Mouse (Mus musculus) forebrain, embryonic 12.5 days (tissue): ENCODE measurements around the gene Lrrc75a. TPM values are rescaled to one million over a fixed set of nuclear protein-coding genes. Genes with fewer than 3 reads are reported as not detected.

Experiments
- ATAC-seq: fragments of 200-750 bp; cut with Nextera tagmentation; 2 replicates; pipeline ENCODE4 v1.8.0; 2017; ENCODE audit warnings: moderate TSS enrichment; ENCODE audit not compliant: low FRiP score
- H3K27ac ChIP-seq: fragments of 300-500 bp; sonication (generic); 2 replicates; pipeline ENCODE4 v1.5.1; 2016; ENCODE audit warnings: mild to moderate bottlenecking
- H3K27me3 ChIP-seq: fragments of 300-500 bp; sonication (generic); 2 replicates; pipeline ENCODE4 v1.6.1; 2016; ENCODE audit warnings: mild to moderate bottlenecking
- H3K36me3 ChIP-seq: fragments of 300-500 bp; sonication (generic); replicated peaks from 2 replicates; pipeline ENCODE4 v1.6.1; 2016; ENCODE audit warnings: mild to moderate bottlenecking
- H3K4me1 ChIP-seq: fragments of 300-500 bp; sonication (generic); 2 replicates; pipeline ENCODE4 v1.6.1; 2016
- H3K4me2 ChIP-seq: fragments of 300-500 bp; sonication (generic); 2 replicates; pipeline ENCODE4 v1.6.1; 2016; ENCODE audit warnings: mild to moderate bottlenecking, moderate library complexity
- H3K4me3 ChIP-seq: fragments of 300-500 bp; sonication (generic); replicated peaks from 2 replicates; pipeline ENCODE4 v1.5.1; 2016; ENCODE audit warnings: mild to moderate bottlenecking
- H3K9ac ChIP-seq: fragments of 300-500 bp; sonication (generic); 2 replicates; pipeline ENCODE4 v1.6.1; 2016; ENCODE audit warnings: mild to moderate bottlenecking
- H3K9me3 ChIP-seq: fragments of 300-500 bp; sonication (generic); 2 replicates; pipeline ENCODE4 v1.6.1; 2016
- WGBS: fragments of 180-500 bp; shearing (Covaris S2); methylation state at CpG from one replicate; pipeline ENCODE4 v1.1.7; 2016; 5-methylcytosine and 5-hydroxymethylcytosine counted together
- polyA plus RNA-seq: library from polyadenylated mRNA; unstranded; fragments of >200 nt; fragmentation: Nextera tagmentation; extraction: Ambion mirVana; gene quantifications from 2 replicates; pipeline ENCODE4 v1.2.1, GENCODE M21; 2016

Gene Lrrc75a
- polyA plus RNA-seq, 1 experiment from 2014 or later = 15.1 TPM

DNA sequence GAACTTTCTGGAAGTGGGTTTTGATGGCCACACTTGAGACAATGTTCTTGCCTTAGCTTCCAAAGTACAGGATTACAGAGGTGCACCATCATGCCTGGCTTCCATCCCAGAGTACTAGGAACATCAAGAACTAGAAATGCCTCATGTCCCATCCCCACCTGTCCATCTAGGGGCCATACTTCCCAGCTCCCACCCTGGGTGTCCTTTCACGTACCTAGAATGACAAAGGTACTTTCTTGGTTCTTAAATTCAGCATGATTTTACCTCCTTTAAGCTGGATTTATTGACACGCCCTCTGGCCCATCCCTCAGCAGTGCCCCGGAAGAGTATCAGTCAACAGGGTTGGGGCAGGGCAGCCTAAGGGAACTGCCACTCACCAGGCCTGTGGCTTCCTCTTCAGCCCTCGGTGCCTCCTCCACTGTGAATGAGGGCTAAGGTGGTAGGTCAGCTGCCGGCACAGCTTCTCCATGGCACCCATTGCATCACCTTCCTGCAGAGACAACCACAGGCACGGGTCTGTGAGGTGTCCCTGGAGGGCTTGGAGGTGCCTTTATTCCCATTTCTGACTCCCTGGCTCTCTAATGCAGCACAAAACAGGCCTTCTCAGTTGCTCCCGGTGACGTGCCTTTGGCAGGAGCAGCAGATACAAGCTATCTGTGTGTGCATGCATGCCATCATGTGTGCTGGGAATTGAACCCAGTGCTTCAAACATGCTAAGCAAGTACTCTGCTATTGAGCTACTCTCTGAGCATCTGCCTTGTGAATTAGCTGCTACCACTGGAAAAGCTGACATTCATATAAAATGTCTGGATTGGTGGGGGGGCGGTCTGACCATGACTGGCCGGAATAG lies 39.3 kb downstream of the Lrrc75a start:
- ATAC-seq = no peak
- Histone ChIP-seq H3K9ac (no peak overlapping the region), H3K27ac (no peak overlapping the region), H3K27me3 (no peaks in the 10 kb centered on the region), H3K36me3 (peaks cover 59% of the 10 kb centered on the region), H3K4me3 (no peak overlapping the region), H3K4me1 (peaks cover 47% of the 10 kb centered on the region), H3K9me3 (no peaks in the 10 kb centered on the region), H3K4me2 (no peak overlapping the region)
- 84% methylated on average over 10 of the region's 10 CpGs for WGBS

DNA sequence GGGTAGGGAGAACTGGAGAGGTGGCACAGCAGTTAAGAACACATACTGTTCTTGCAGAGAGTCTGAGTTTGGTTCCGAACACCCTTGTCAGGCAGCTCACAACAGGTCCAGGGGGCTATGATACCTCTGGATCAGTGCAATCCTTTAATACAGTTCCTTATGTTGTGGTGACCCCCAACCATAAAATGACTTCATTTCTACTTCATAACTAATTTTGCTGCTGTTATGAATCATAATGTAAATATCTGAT lies 40.4 kb downstream of the Lrrc75a start:
- 84% methylated on average over 1 of the region's 1 CpGs for WGBS
- Histone ChIP-seq H3K4me2 (no peak overlapping the region), H3K4me1 (peaks cover 46% of the 10 kb centered on the region), H3K36me3 (peaks cover 62% of the 10 kb centered on the region), H3K27me3 (no peaks in the 10 kb centered on the region), H3K9me3 (no peaks in the 10 kb centered on the region), H3K9ac (no peak overlapping the region), H3K4me3 (no peak overlapping the region), H3K27ac (no peak overlapping the region)
- ATAC-seq = no peak

DNA sequence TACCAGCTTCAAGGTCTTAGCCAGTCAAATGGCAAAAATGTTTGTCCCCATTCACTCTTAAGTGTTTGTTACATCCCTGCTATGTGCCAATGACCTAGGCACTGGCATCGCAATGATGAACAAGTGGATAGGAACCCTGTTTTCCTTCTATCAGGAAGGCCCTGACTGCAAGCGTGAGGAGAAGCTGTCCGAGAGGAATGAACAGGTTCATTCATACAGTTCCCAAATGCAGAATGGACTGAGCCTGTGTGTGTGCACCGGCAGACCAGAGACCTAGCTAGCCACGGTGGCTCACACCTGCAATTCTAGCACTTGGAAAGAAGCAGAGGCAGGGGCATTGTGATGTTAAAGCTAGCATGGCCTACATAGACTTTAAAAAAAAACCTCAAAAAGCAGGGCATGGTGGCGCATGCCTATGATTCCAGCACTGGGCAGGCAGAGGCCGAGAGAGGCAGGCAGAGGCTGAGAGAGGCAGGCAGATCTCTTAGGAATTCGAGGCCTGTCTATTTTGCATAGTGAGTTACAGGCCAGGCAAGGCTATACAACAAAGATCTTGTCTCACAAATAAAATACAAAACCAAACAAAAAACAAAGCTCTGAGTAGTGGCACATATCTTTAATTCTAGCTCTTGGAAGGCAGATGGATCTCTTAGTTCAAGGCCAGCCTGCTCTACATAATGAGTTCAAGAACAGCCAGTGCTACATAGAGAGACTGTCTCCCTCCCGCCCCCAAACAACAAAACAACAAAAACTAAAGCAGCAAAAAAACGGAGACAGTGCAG lies 41.0 kb downstream of the Lrrc75a start:
- Histone ChIP-seq H3K36me3 (peaks cover 62% of the 10 kb centered on the region), H3K9me3 (no peaks in the 10 kb centered on the region), H3K27ac (no peak overlapping the region; the same call in 1 of the 2 replicates), H3K27me3 (no peaks in the 10 kb centered on the region), H3K4me3 (no peak overlapping the region), H3K9ac (no peak overlapping the region), H3K4me2 (no peak overlapping the region), H3K4me1 (peaks cover 40% of the 10 kb centered on the region)
- WGBS = 71% methylated on average over 10 of the region's 10 CpGs
- ATAC-seq = no peak

DNA sequence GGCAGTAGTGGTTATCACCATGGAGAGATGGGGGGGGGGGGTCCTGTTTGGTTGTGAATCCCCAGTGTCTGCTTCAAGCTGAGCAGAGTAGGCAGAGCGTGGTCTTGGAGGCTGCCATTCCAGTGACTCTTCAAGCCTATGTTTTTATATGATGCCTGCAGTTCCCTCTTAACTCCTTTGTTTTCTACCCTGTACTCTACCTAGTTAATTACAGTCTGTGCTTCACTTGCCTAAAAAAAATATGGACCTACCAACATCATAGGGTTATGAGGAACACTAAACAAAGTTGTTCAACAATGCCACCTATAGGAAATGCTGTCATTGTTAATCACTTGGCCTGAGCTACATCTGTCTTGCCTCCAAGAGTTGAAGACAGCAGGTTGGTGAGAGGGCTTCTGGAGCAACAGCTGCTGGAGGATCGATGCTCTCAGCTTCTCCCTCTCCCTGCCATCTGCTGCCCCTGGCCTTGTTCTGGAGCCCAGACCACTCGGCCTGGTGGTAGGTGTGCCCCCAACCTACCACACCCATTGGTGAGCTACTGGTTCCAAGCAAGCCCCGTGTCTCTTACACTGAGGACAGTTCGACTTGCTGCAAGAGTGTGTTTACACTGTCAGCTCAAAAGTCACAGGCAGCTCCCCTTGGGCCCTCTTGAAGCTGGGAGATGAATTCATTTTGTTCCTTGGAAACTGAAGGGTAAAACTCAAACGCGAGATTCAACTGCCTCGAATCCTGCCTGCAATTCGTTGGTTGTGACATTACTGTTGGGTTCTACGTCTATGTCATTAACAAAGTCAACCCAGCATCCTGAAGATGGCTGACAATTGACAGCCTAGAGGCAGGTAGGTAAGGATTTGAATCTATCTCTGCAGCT lies 41.8 kb downstream of the Lrrc75a start:
- Histone ChIP-seq H3K36me3 (peaks cover 62% of the 10 kb centered on the region), H3K4me3 (no peak overlapping the region; the same call in 1 of the 2 replicates), H3K27ac (peak overlapping the region; percentile 61), H3K27me3 (no peaks in the 10 kb centered on the region), H3K9ac (0 out of 2 replicates have a peak overlapping the region, but pooled peaks have one; percentile 97), H3K4me2 (peak overlapping the region; percentile 3; the same call in 1 of the 2 replicates), H3K9me3 (no peaks in the 10 kb centered on the region), H3K4me1 (peaks cover 43% of the 10 kb centered on the region)
- ATAC-seq = no peak
- WGBS = 73% methylated on average over 10 of the region's 10 CpGs

DNA sequence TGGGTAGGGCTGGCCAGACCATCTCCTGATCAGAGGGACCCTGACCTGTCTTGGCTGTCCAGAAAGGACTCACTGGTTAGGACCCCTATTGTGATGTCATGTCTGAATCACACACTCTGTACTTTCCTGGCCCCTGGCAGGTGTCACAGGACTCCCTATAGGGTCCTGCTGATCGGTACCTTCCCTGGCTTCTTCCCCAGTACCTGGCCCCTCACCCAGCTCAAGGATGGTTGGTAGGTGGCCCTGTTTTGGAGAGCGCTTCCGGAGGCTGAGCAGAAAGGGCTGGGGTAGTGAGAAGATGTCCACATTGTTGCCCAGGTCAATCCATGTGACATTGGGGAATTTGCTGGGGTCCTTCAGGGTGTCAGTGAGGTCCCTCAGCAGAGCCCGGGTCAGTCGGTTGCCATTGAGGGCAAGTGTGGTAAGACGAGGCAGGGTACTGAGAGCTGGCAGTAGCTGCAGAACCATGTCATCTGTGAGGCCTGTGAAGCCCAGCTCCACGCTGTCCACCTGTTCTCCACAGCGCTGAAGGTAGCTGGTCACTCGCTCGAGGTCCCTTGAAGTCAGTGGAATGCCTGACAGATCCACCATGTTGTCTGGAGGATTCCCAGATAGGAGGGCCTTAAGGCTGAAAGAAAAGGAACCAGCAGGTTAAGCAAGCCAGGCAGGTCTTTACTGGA lies 42.6 kb downstream of the Lrrc75a start:
- Histone ChIP-seq H3K27ac (peak overlapping the region; percentile 61), H3K4me3 (peak overlapping the region; percentile 86), H3K36me3 (peaks cover 62% of the 10 kb centered on the region), H3K27me3 (no peaks in the 10 kb centered on the region), H3K9me3 (no peaks in the 10 kb centered on the region), H3K9ac (peak overlapping the region; percentile 97; the same call in 1 of the 2 replicates), H3K4me1 (peaks cover 43% of the 10 kb centered on the region), H3K4me2 (peak overlapping the region; percentile 67)
- no peak for ATAC-seq
- WGBS = 47% methylated on average over 10 of the region's 10 CpGs

DNA sequence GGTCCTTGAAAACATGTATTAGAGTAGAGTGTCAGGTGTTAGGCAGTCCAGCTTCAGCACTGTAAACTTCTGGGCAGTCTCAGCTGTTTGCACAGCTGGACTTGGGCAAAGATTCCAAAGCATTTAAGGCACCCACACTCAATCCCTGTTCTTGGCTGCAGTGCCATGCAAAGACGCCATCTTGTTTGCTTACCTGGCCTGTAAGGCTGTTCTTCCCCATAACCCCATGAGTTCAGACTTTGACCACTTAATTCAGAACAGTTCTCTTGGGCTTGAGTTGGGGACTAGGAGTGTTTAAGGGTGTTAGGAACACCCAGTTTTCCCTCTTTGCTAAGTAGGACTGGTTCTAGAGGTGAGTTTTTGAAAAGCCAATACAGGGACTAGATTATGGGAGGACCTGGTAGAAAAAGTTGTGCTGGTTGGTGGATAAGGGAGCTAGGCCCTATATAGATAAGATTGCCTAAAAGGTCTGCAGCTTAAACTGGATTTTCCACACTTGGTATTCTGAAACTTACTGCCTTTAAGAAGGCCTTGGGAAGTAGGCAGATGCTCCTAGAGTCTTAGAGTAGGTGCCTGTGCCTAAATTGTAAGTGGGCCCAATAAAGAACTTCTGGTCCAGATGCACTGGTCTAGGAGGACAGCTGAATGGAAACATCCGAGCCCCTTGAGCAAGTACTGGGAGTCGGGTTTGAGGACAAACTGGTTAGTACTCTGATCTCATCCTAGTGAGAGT lies 43.3 kb downstream of the Lrrc75a start:
- Histone ChIP-seq H3K4me3 (peak overlapping the region; percentile 86), H3K4me2 (peak overlapping the region; percentile 67), H3K4me1 (peaks cover 43% of the 10 kb centered on the region), H3K9me3 (no peaks in the 10 kb centered on the region), H3K9ac (peak overlapping the region; percentile 97), H3K27me3 (no peaks in the 10 kb centered on the region), H3K27ac (peak overlapping the region; percentile 95), H3K36me3 (peaks cover 56% of the 10 kb centered on the region)
- WGBS = 21% methylated on average over 3 of the region's 3 CpGs
- ATAC-seq = no peak

DNA sequence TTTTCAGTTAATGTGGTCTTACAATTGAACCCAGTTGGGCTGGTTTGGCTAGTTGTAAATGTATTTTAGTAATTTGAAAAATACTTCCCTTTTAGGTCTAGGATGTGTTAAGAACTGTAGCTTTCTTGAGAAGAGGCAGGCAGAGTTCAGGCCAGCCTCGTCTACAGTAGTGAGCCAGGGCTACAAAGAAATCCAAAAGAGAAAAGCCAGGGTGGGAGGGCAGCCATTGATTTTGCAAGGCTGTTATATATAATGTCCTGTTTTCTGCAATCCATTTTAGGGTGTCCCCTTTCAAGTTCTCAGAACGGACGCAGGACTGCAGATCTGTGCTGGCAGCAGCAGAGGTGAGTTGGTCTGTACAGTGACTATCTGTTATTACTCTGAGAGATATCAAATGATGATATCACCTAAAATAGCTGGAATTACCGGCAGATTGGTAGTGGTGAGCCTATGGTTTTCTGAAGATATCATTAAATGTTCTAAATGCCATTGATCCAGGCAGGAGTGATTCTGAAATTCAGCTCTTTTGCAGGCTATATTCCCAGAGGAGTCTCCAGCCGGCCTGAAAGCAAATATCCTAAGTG lies 44.1 kb downstream of the Lrrc75a start:
- Histone ChIP-seq H3K9me3 (no peaks in the 10 kb centered on the region), H3K4me1 (peaks cover 43% of the 10 kb centered on the region), H3K4me3 (peak overlapping the region; percentile 86), H3K27me3 (no peaks in the 10 kb centered on the region), H3K9ac (peak overlapping the region; percentile 97), H3K4me2 (peak overlapping the region; percentile 67), H3K27ac (peak overlapping the region; percentile 95), H3K36me3 (peaks cover 50% of the 10 kb centered on the region)
- ATAC-seq = no peak
- WGBS = 15% methylated on average over 5 of the region's 5 CpGs

DNA sequence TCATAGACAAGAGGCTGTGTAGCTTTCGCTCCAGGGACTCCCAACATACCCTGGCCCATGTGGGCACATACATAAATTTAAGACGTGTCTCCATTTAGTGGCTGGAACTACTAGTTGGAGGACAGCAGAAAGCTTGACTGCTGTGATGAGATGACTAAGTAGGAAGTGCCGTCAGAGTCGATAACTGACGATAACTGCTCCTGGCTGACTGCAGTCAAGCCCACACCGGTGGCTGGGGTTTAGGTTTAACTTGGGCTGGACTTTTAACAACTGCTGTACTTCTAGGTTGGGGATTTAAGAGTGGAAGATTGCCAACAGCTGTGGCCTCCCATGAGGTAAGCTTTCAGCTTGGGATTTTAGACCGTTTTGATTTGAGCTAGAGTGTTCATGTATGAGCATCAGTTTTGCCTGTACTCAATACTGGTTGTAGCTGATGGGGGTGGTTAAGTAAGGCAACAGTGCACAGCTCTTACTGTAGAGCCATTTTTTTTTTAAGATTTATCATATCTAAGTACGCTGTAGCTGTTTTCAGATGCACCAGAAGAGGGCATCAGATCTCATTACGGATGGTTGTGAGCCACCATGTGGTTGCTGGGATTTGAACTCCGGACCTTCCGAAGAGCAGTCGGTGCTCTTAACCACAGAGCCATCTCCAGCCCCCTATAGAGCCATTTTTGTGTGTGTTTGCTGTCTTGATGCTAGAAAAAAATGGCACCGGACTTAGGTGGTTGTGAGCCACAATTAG lies 44.8 kb downstream of the Lrrc75a start:
- under 1% methylated on average over 13 of the region's 13 CpGs for WGBS
- H3K27ac ChIP-seq = peak overlapping the region; percentile 95
- H3K4me1 ChIP-seq = peaks cover 45% of the 10 kb centered on the region
- peaks cover 42% of the 10 kb centered on the region for H3K36me3 ChIP-seq
- H3K4me2 ChIP-seq = peak overlapping the region; percentile 67
- H3K4me3 ChIP-seq = peak overlapping the region; percentile 86
- no peaks in the 10 kb centered on the region for H3K9me3 ChIP-seq
- peak overlapping the region; percentile 97 for H3K9ac ChIP-seq
- H3K27me3 ChIP-seq = no peaks in the 10 kb centered on the region
- ATAC-seq = no peak; the same call in 1 of the 2 replicates

DNA sequence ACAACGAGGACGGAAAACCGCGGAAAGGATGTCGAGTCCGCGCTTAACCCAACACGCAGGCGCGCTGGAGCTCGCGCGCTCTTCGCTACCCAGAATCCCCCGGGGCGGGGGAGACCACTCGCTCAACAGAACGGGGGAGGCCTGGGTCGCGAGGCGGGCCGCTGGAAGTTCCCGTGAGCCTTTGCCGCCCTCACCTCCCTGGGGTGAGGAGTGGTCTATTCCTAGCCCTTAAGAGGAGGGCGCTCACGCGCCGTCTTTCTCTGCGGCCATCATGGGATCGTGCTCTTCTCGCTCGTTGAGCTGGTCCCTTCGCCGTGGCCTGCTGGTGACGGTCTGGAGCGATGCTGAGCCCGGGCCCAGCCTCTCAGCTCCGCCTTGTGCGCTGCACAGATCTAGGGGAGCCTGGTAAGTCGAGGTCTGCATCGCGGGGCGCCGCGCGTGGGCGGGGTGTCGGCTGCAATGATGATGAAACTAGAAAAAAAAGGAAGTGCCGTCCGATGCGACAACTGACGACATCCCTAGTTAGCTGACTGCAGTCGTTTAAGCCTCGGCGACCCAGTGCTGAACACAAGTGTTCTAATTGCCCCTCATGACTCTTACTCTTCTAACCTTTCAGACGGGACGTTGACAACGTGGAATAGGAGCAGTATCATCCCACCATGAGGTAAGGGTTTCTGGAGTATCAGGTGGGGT lies 45.6 kb downstream of the Lrrc75a start:
- ATAC-seq = peak; percentile 96
- Histone ChIP-seq H3K36me3 (peaks cover 40% of the 10 kb centered on the region), H3K4me1 (peaks cover 50% of the 10 kb centered on the region)

More for the DNA sequence above, 45.6 kb downstream of the Lrrc75a start:
- Histone ChIP-seq H3K27me3 (no peaks in the 10 kb centered on the region), H3K9me3 (no peaks in the 10 kb centered on the region), H3K27ac (peak overlapping the region; percentile 95), H3K4me2 (peak overlapping the region; percentile 67), H3K9ac (peak overlapping the region; percentile 97), H3K4me3 (peak overlapping the region; percentile 86)
- WGBS = under 1% methylated on average over 58 of the region's 58 CpGs
